Mouse (Mus musculus) CH12.LX (cell line): Measurements from ENCODE around the gene Epha2. TPM values are rescaled to one million over a fixed set of nuclear protein-coding genes. Genes with fewer than 3 reads are reported as not detected.

Source experiments
- DNase-seq: peaks from one replicate; pipeline ENCODE4 v3.0.0-alpha.2; 2013; ENCODE audit errors: extremely low read depth
- H3K27ac ChIP-seq: 2 replicates; pipeline ENCODE4 v1.5.1; 2012; ENCODE audit warnings: low read depth, mild to moderate bottlenecking, control low read depth, moderate library complexity; ENCODE audit not compliant: insufficient read depth
- H3K27me3 ChIP-seq: replicated peaks from 2 replicates; pipeline ENCODE3; 2012; ENCODE audit warnings: inconsistent platforms
- H3K36me3 ChIP-seq, 2 experiments: replicated peaks in 1 of 2; 2 replicates each; pipeline versions ENCODE3 to v1.6.1; 2012; ENCODE audit warnings: inconsistent platforms in 1 of 2, low read length in 1 of 2, mild to moderate bottlenecking in 1 of 2, mixed read lengths in 1 of 2, moderate library complexity in 1 of 2; ENCODE audit not compliant: control insufficient read depth in 1 of 2, insufficient read depth in 1 of 2
- H3K4me1 ChIP-seq, 2 experiments: 2 replicates each; pipeline ENCODE4 v1.6.1; 2012; ENCODE audit warnings: inconsistent platforms in 1 of 2, moderate library complexity in 1 of 2; ENCODE audit not compliant: insufficient read depth in 2 of 2, control insufficient read depth in 1 of 2
- H3K4me2 ChIP-seq: 2 replicates; pipeline ENCODE4 v1.6.1; 2012; ENCODE audit warnings: low read depth, mild to moderate bottlenecking, control low read depth; ENCODE audit not compliant: poor library complexity, insufficient read depth, severe bottlenecking
- H3K4me3 ChIP-seq, 3 experiments: fragments of 150-350 bp in 1 of 3; sonication (generic) in 1 of 3; replicated peaks in 1 of 3; 2 replicates each; pipeline versions ENCODE3 to v1.5.1; 2011 to 2012; ENCODE audit warnings: low read depth in 2 of 3, low read length in 2 of 3, mild to moderate bottlenecking in 2 of 3, moderate library complexity in 2 of 3, control low read depth in 1 of 3, improper control_type of control experiment in 1 of 3, inconsistent platforms in 1 of 3, mixed read lengths in 1 of 3; ENCODE audit not compliant: poor library complexity in 1 of 3
- H3K79me2 ChIP-seq: replicated peaks from 2 replicates; pipeline ENCODE4 v1.6.1; 2012; ENCODE audit warnings: mild to moderate bottlenecking, moderate library complexity; ENCODE audit not compliant: control insufficient read depth, poor library complexity, insufficient read depth, severe bottlenecking; ENCODE audit errors: extremely low read depth
- H3K9ac ChIP-seq: 2 replicates; pipeline ENCODE4 v1.6.1; 2012; ENCODE audit warnings: low read depth, mild to moderate bottlenecking, control low read depth, moderate library complexity; ENCODE audit not compliant: insufficient read depth
- H3K9me3 ChIP-seq: replicated peaks from 2 replicates; pipeline ENCODE3; 2012; ENCODE audit warnings: low read length, inconsistent platforms, mixed read lengths
- CTCF ChIP-seq, 2 experiments: IDR thresholded peaks in 1 of 2; conservative IDR thresholded peaks in 1 of 2; 2 replicates each; pipeline ENCODE4 v1.5.1; 2011 to 2012; ENCODE audit warnings: low read depth in 2 of 2, low read length in 2 of 2, improper control_type of control experiment in 1 of 2, inconsistent platforms in 1 of 2, mild to moderate bottlenecking in 1 of 2, moderate library complexity in 1 of 2
- E2F4 ChIP-seq: IDR thresholded peaks from 2 replicates; pipeline ENCODE4 v1.6.1; 2011; ENCODE audit warnings: low read depth, low read length, improper control_type of control experiment; ENCODE audit not compliant: insufficient replicate concordance
- ELF1 ChIP-seq: IDR thresholded peaks from 2 replicates; pipeline ENCODE4 v1.6.1; 2014; ENCODE audit warnings: low read depth, mild to moderate bottlenecking, inconsistent platforms, low read length, improper control_type of control experiment
- ETS1 ChIP-seq: conservative IDR thresholded peaks from 2 replicates; pipeline ENCODE4 v1.6.1; 2012; ENCODE audit warnings: low read depth, mild to moderate bottlenecking, inconsistent platforms, low read length, improper control_type of control experiment, moderate library complexity
- GABPA ChIP-seq: IDR thresholded peaks from 2 replicates; pipeline ENCODE4 v1.6.1; 2012; ENCODE audit warnings: low read depth, low read length, improper control_type of control experiment, inconsistent platforms; ENCODE audit not compliant: insufficient replicate concordance
- JUND ChIP-seq: conservative IDR thresholded peaks from 2 replicates; pipeline ENCODE4 v1.6.1; 2011; ENCODE audit warnings: low read depth, low read length, improper control_type of control experiment
- MAZ ChIP-seq: IDR thresholded peaks from 2 replicates; pipeline ENCODE4 v1.6.1; 2012; ENCODE audit warnings: low read depth, mild to moderate bottlenecking, inconsistent platforms, low read length, improper control_type of control experiment, moderate library complexity
- MYC ChIP-seq: IDR thresholded peaks from 2 replicates; pipeline ENCODE4 v1.6.1; 2011; ENCODE audit warnings: low read depth, mild to moderate bottlenecking, improper control_type of control experiment, low read length
- NELFE ChIP-seq: IDR thresholded peaks from 2 replicates; pipeline ENCODE4 v1.6.1; 2011; ENCODE audit warnings: low read depth, low read length, improper control_type of control experiment
- PAX5 ChIP-seq: IDR thresholded peaks from 2 replicates; pipeline ENCODE4 v1.6.1; 2012; ENCODE audit warnings: low read length, inconsistent platforms, mixed read lengths
- POLR2A ChIP-seq: IDR thresholded peaks from 2 replicates; pipeline ENCODE4 v1.6.1; 2011; ENCODE audit warnings: low read depth, mild to moderate bottlenecking, improper control_type of control experiment, low read length
- POLR2AphosphoS2 ChIP-seq: IDR thresholded peaks from 2 replicates; pipeline ENCODE4 v1.6.1; 2011; ENCODE audit warnings: low read depth, low read length, improper control_type of control experiment
- RAD21 ChIP-seq: IDR thresholded peaks from 2 replicates; pipeline ENCODE4 v1.6.1; 2011; ENCODE audit warnings: low read depth, mild to moderate bottlenecking, low read length, improper control_type of control experiment, moderate library complexity
- RCOR1 ChIP-seq: conservative IDR thresholded peaks from 2 replicates; pipeline ENCODE4 v1.6.1; 2012; ENCODE audit warnings: low read depth, mild to moderate bottlenecking, inconsistent platforms, low read length, improper control_type of control experiment
- SMC3 ChIP-seq: IDR thresholded peaks from 2 replicates; pipeline ENCODE4 v1.6.1; 2011; ENCODE audit warnings: low read depth, low read length, improper control_type of control experiment
- USF2 ChIP-seq: conservative IDR thresholded peaks from 2 replicates; pipeline ENCODE4 v1.6.1; 2011; ENCODE audit warnings: low read depth, low read length, improper control_type of control experiment
- ZC3H11A ChIP-seq: IDR thresholded peaks from 2 replicates; pipeline ENCODE4 v1.6.1; 2012; ENCODE audit warnings: low read depth, mild to moderate bottlenecking, inconsistent platforms, low read length, improper control_type of control experiment
- ZKSCAN1 ChIP-seq: IDR thresholded peaks from 2 replicates; pipeline ENCODE4 v1.6.1; 2012; ENCODE audit warnings: low read depth, inconsistent platforms, low read length, improper control_type of control experiment, borderline replicate concordance
- ZMIZ1 ChIP-seq: IDR thresholded peaks from 2 replicates; pipeline ENCODE4 v1.6.1; 2012; ENCODE audit warnings: low read depth, mild to moderate bottlenecking, inconsistent platforms, low read length, improper control_type of control experiment
- ZNF384 ChIP-seq: IDR thresholded peaks from 2 replicates; pipeline ENCODE4 v1.6.1; 2012; ENCODE audit warnings: low read depth, low read length, improper control_type of control experiment, inconsistent platforms
- dilution Hi-C: fragments of 300-500 bp; cut with MboI; formaldehyde crosslinking; loops from 2 replicates; pipeline ENCODE4 v1.14.3; 2020; ENCODE audit warnings: low sequenced_read_pairs; ENCODE audit not compliant: extremely low pct_unique_long_range_greater_than_20kb, extremely low pct_ligation_motif_present
- in situ Hi-C: fragments of 300-500 bp; cut with MboI; formaldehyde crosslinking; loops from 3 replicates; pipeline ENCODE4 v1.14.3; 2019; ENCODE audit warnings: low sequenced_read_pairs, low pct_ligation_motif_present, low pct_unique_long_range_greater_than_20kb, mixed read lengths
- polyA plus RNA-seq: library from polyadenylated mRNA; unstranded; fragments of >175 nt; gene quantifications from 2 replicates; pipeline ENCODE4 v1.2.1, GENCODE M21; 2012; ENCODE audit warnings: low read depth; ENCODE audit not compliant: insufficient read length
- total RNA-seq, 2 experiments: library from RNA; depleted of rRNA; stranded (reverse); fragments of 300-350 nt in 1 of 2; fragments of >200 nt in 1 of 2; gene quantifications; 2 replicates each; pipeline ENCODE4 v1.2.3; 2012 to 2014

Gene Epha2
- total and polyA plus RNA-seq, 3 experiments, result 0.55 to 0.81 (median 0.67) TPM

DNA sequence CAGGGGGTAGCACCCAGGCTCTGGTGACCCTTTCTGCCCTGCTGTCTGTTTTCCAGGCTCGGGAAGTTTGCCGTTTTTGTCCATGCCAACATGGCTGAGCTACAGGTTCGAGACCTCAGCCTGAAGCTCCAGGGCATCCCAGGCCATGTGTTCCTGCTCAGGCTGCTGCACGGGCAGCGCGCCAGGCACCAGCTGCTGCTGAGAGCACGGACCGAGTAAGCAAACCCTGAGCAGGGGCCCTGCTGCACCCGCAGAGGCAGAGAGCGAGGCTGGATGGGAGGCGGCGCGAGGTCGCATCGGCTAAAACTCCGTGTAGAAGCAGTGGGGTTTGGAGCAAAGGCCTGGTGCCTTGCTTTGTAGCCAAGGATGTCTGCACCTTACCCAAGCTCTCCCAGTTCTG, 46.8 kb upstream of the Epha2 start:
- Histone ChIP-seq H3K4me3 (no peak overlapping the region), H3K9ac (no peak overlapping the region), H3K27ac (no peak overlapping the region), H3K36me3 (no peaks in the 10 kb centered on the region), H3K9me3 (peaks cover 10% of the 10 kb centered on the region), H3K4me1 (peaks cover 0 to 2% of the 10 kb centered on the region in 2 experiments; a peak in 1 of 4 replicates), H3K4me2 (no peak overlapping the region), H3K79me2 (no peaks in the 10 kb centered on the region), H3K27me3 (peaks cover 79% of the 10 kb centered on the region)
- no peak for DNase-seq
- in situ Hi-C loops, result no loop called here
- TF ChIP-seq MAZ (no peak), MYC (no peak), GABPA (no peak), POLR2AphosphoS2 (no peak), JUND (no peak), ETS1 (no peak), ZMIZ1 (no peak), RAD21 (no peak), CTCF (conservative IDR thresholded peaks at IDR 0.05 in 1 of 2, IDR thresholded peaks at IDR 0.05 in 1 of 2; ENCODE audit: low read depth in 2 of 2, low read length in 2 of 2) (no peak), ZNF384 (no peak), USF2 (no peak), NELFE (no peak), PAX5 (no peak), ZC3H11A (no peak), ELF1 (no peak), RCOR1 (no peak), POLR2A (no peak), E2F4 (no peak)
- dilution Hi-C loops, result no loop called here

DNA sequence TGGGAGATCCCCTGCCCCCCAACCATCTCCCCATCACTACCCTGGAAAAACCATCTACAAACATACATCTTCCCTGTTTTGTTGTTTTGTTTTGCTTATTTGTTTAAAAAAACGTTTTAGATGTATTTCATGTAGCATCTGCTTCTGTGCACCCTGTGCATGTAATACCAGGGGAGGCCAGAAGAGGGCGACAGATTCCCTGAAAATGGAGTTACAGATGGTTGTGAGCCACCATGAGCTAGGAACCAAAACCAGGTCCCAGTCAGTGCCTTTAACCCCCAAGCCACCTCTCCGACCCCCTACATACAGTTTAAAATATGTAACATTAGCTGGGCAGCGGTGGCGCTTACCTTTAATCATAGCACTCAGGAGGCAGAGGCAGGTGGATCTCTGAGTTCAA, 43.6 kb upstream of the Epha2 start:
- Histone ChIP-seq H3K4me2 (no peak overlapping the region), H3K4me1 (peaks cover 0 to 2% of the 10 kb centered on the region in 2 experiments; a peak in 1 of 4 replicates), H3K4me3 (no peak overlapping the region), H3K9me3 (peaks cover 25% of the 10 kb centered on the region), H3K27me3 (peaks cover 65% of the 10 kb centered on the region), H3K9ac (no peak overlapping the region), H3K36me3 (no peaks in the 10 kb centered on the region), H3K79me2 (no peaks in the 10 kb centered on the region), H3K27ac (no peak overlapping the region)
- TF ChIP-seq ZKSCAN1 (no peak), CTCF (conservative IDR thresholded peaks at IDR 0.05 in 1 of 2, IDR thresholded peaks at IDR 0.05 in 1 of 2; ENCODE audit: low read depth in 2 of 2, low read length in 2 of 2) (peak; percentile 64 to 89), SMC3 (peak; percentile 32), RAD21 (peak; percentile 38)
- peak; percentile 31 for DNase-seq
- dilution Hi-C loops, result no loop called here
- in situ Hi-C loops, result no loop called here
